Mouse (Mus musculus) ES-Bruce4 (cell line): ENCODE measurements at regions not wholly inside any gene's neighbourhood (a gene's known extent, or its start where the extent isn't known, plus 50 kb on each side); places are given as distances from the start of the nearest gene placed in this dataset.

Source experiments
- CTCF ChIP-seq: IDR thresholded peaks from one replicate; pipeline ENCODE4 v1.8.1; 2011; ENCODE audit warnings: low read depth, low read length
- EP300 ChIP-seq: IDR thresholded peaks from 2 replicates; pipeline ENCODE4 v1.6.1; 2011; ENCODE audit warnings: low read depth, low read length; ENCODE audit not compliant: insufficient read depth
- POLR2A ChIP-seq: IDR thresholded peaks from one replicate; pipeline ENCODE4 v1.8.1; 2011; ENCODE audit warnings: low read length; ENCODE audit not compliant: insufficient read depth

GRCm38 (mm10) chr12:79941828-79942227, 171.0 kb downstream of the Zfp36l1 start:
- no peak for TF ChIP-seq POLR2A
- no peak for TF ChIP-seq CTCF
- no peak for TF ChIP-seq EP300
